Mouse (Mus musculus) regulatory T cell (primary cell): Measurements from ENCODE around the gene Cul3.
"Not testable (repeated sequence)": the region's sequence is repeated elsewhere in the genome, so short reads cannot be mapped to it uniquely, and the experiment has no call there.

Experiments used
- in situ Hi-C: fragments of 300-600 bp; cut with MboI, MseI; formaldehyde crosslinking; loops from one replicate; pipeline ENCODE4 v1.15.1; 2025; ENCODE audit warnings: high pct_unique_total_duplicates

The Cul3 gene

GRCm38 (mm10) chr1:80340436-80341376, at the start of gene Cul3:
TSS of gene Cul3 (minus strand) at chr1:80340480.
- in situ Hi-C loops = no loop called here

DNA sequence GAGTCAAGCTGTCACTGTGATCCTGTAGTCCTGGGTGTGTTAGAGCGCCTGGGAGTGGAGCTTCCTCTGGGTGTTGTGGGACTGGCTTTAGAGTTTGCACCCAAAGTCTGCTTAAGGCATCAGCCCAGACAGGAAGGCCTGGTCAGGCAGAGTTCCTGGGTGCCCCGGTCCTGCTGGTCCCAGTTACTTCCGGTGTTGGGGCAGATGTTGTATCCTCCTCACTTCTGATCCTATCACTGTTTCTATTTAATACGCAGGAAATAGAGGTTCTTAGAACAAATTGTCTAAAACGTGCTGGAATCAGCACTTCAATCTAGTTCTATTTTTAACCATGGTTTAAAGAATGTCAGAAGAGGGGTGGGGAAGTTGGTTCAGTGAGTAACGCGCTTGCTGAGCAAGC, 49.2 kb upstream of the Cul3 start:
- in situ Hi-C loops = loop anchor here (25.0 kb wide), 1 partner anchor 952 kb away; the partner anchor contains the start of gene Scg2

DNA sequence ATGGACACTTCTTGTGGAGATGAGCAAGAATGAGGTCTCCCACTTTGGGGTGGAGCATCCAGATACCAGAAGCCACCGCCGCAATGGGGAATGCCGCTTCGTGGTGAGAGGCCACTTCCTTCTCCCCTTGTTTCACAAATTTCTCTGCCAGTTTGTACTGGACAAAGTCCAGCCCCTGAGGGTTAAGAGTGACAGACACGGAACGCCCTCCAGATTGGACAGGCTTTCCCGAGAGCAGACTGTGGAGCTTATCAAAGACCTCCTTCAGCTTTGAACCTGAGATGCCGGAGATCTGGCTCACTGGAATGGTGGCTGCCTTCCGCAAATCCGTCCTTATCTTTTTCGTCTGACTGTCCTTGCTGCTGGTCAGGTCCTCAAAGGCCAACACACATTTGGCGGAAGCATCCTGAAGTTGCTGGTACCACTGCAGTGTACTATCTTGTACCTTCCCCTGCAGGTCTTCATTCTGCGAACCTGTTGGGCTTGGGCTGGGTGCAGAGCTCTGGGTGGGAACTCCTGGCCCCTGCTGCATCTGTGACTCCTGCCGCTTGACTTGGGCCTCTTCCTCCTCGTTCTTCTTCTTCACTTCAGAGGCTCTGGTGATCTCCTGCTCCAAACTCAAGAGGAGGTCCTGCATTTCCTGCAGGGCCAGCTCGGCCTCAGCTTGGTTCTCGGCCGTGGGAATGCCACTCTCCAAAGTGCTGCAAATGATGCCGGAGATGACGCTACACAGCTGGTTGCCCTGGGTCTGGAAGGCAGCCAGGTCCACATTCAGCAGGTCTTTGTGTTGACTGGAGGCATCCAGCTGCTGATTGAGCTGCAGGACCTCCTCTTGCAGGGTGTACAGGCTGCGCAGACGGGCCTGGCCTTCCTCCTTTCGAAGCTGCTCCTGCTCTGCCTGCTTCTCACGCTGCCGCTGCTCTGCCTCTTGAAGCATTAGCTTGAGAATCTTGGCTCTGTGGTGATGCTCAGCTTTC, 43.6 kb upstream of the Cul3 start:
- in situ Hi-C loops = loop anchor here (25.0 kb wide), 1 partner anchor 947 kb away; the partner anchor contains the start of gene Scg2

GRCm38 (mm10) chr1:80382928-80383327, 42.6 kb upstream of the Cul3 start:
- in situ Hi-C loops = loop anchor here (25.0 kb wide), 1 partner anchor 946 kb away; the partner anchor contains the start of gene Scg2

DNA sequence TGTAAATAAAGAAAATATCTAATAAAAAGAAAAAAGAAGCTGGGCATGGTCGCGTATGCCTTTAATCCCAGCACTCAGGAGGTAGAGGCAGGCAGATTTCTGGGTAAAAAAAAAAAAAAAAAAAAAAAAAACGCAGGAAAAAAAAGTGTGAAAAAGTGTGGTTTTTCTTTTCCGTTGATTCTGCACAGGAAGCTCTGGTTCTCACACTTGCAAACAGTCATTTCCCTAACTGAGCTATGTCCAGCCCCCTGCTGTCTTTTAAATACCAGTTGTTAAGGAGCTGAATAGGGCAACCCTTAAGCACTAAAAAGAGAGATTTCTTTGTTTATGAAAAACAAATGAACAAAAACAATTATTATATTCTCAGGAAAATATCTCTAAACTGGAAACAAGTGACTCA, 41.0 kb upstream of the Cul3 start:
- in situ Hi-C loops = loop anchor here (25.0 kb wide), 1 partner anchor 944 kb away; the partner anchor contains the start of gene Scg2

DNA sequence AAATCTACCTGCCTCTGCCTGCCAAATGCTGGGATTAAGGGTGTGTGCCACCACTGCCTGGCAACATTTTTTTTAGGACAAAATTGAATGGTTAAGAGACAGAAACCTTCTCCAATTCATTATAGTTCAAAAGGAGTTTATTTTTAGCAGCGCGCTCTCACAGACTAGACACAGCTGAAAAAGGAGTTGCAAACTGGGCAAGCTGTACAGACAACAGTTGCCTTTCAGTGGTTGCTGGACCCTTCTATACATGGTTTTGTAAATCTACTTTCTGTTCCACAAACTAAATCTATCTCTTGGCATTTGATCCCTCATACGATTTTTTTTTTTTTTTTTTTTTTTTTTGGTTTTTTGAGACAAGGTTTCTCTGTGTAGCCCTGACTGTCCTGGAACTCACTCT, 31.7 kb upstream of the Cul3 start:
- in situ Hi-C loops = no loop called here

DNA sequence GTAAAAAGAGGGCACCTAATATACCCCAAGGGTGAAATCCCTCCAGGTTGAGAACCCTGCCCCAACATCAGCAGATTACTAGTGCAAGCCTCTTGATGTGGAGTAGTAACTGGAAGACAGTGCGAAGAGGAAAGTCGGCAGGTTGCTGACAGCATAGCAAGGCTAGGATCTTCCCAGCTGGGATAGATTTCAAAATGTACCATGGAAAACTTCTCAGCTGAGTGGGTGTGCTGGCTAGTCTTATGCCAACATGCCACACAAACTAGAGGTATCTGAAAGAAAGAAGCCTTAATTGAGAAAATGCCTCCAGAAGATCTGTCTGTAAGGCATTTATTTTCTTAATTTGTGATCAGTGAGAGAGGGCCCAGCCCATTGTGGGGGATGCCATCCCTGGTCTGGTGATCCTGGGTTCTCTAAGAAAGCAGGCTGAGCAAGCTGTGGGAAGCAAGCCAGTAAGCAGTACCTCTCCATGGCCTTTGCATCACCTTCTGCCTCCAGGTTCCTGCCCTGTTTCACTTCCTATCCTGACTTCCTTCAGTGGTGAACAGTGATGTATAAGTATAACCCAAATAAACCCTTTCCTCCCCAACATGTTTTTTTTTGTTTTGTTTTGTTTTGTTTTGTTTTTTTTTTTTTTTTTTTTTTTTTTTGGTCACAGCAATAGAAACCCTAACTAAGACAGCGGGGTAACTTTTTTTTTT, 31.1 kb upstream of the Cul3 start:
- in situ Hi-C loops = no loop called here

DNA sequence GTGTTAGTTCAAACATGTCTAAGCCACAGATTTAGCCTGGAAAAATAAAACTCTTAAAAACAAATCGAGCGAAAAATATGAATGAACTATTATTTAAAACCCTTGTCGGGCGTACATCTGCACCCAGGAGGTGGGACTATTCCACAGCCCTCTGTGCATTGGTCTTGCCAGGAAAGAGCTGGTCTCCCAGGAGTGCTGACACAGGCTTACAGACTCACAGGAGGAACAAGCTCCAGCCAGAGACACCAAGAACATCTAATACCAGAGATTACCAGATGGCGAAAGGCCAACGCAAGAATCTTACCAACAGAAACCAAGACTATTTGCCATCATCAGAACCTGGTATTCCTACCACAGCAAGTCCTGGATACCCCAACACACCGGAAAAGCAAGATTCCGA, 23.2 kb upstream of the Cul3 start:
- in situ Hi-C loops = no loop called here

GRCm38 (mm10) chr1:80362946-80363345, 22.7 kb upstream of the Cul3 start:
- in situ Hi-C loops = no loop called here

- in situ Hi-C loops = no loop called here
Measured at GRCm38 (mm10) chr1:80362400-80362799, 22.1 kb upstream of the Cul3 start.

DNA sequence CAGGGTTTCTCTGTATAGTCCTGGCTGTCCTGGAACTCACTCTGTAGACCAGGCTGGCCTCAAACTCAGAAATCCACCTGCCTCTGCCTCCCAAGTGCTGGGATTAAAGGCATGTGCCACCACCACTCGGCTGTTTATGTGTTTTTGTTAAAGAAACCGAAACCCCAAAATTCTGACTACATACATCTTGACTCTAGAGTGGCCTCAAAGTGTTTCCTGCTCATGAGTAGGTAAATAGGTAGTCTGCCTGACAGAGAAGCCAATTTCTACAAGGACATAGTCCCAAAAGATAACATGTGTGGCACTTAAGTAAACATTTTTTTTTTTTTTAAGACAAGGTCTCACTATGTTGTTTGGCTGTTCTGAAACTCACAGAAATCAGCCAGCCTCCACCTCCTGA, 21.5 kb upstream of the Cul3 start:
- in situ Hi-C loops = not testable (repeated sequence)

GRCm38 (mm10) chr1:80360038-80360608, 19.8 kb upstream of the Cul3 start:
- in situ Hi-C loops = no loop called here

DNA sequence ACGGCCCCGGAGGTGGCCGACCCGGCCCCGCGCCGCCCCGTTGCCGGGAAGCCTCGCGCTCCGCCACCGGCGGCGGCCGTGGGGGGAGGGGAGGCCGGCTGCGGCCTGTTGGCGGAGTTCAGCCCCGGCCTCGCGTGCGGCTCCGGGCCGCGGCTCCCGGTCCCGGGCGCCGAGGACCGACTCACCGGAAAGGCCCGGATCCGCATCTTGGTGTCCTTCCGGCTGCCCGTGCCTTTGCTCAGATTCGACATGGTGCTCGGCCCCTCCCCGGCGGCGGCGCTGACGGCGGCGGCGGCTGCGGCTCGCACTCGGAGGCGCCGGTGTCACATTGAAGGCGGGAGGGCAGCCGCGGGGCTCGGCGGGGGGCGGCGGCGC, 232 bp downstream of the Cul3 start:
- in situ Hi-C loops = no loop called here

- in situ Hi-C loops = no loop called here
Measured at GRCm38 (mm10) chr1:80339425-80340021, 757 bp downstream of the Cul3 start.

DNA sequence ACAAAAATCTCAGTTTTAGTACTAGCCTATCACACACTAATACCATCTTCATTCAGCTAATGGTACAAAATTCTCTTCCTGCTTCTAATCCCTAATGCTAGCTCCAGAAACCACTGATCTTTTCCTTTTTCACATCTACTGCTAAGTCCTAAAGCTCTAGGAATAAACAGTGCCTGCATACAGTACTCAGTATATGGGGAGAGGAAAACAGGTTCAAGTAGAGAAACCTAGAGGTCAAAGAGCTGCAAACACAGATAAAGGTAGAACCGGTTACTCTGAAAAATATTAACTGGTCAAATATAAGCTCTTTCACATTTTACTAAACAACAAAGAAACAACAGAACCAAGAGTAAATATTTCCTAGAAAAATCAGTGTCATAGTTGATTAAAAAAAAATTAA, 1.9 kb downstream of the Cul3 start:
- in situ Hi-C loops = no loop called here

GRCm38 (mm10) chr1:80335726-80336368, 4.4 kb downstream of the Cul3 start:
- in situ Hi-C loops = no loop called here

- in situ Hi-C loops = no loop called here
Measured at GRCm38 (mm10) chr1:80335118-80335517, 5.2 kb downstream of the Cul3 start.

DNA sequence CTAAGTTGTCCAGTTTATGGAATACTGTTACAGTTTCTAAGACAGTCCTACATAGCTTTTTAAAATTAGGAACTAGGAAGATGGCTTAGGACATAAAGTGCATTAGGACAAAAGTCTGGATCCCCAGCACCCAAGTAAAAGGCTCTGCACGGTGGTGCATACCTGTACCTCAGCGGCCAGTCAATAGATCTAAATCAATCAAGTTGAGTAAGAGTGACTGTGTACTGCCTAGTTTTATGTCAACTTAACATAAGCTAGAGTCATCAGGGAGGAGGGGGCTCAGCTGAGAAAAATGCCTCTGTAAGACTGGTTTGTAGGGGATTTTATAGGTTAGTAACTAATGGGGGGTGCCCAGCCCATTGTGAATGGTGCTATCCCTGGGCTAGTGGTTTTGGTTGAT, 9.3 kb downstream of the Cul3 start:
- in situ Hi-C loops = no loop called here

DNA sequence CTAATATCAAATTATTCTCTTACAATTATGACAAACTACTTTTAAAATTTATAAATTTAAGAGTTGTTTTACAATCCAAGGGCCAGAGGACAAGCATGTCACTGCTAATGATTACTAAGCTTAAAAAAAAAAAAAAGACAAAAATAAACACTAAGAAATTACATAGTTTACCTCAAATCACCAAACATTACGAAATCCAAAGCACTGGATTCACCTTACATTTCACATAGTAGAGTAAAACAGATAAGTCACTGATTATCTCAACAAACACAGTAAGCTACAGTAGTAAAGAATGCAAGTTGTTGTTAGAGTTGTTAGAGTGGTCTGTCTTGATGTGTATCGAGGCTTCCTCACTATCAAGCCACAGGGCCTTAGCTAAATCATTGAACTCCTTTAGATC, 14.5 kb downstream of the Cul3 start:
- in situ Hi-C loops = no loop called here

- in situ Hi-C loops = no loop called here
Measured at GRCm38 (mm10) chr1:80324370-80324769, 15.9 kb downstream of the Cul3 start.
